Mouse (Mus musculus): ENCODE measurements around the gene Pam16.
"Not testable (repeated sequence)": the region's sequence is repeated elsewhere in the genome, so short reads cannot be mapped to it uniquely, and the experiment has no call there.

Pam16 gene

GRCm38 (mm10) chr16:4592909-4593875 is 31.6 kb downstream of the Pam16 start:
- peak in 1 of 2 experiments; percentile 50 for DNase-seq (ENCODE audit: low spot score in 2 of 2)

DNA sequence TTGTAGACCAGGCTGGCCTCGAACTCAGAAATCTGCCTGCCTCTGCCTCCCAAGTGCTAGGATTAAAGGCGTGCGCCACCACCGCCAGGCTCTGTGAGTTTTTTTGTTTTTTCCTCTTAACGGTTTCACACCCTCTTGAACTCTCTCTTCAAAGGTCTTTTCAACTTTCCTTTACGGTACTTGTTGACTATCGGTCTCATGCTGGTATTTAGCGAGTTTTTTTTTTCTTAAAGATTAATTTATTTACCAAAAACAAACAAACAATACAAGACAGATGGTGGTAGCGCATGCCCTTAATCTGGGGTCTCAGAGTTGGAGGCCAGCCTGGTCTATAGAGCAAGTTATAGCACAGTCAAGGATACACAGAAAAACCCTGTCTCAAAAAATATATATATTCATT is 34.6 kb downstream of the Pam16 start:
- no peak for DNase-seq (ENCODE audit: low spot score in 2 of 2)

DNA sequence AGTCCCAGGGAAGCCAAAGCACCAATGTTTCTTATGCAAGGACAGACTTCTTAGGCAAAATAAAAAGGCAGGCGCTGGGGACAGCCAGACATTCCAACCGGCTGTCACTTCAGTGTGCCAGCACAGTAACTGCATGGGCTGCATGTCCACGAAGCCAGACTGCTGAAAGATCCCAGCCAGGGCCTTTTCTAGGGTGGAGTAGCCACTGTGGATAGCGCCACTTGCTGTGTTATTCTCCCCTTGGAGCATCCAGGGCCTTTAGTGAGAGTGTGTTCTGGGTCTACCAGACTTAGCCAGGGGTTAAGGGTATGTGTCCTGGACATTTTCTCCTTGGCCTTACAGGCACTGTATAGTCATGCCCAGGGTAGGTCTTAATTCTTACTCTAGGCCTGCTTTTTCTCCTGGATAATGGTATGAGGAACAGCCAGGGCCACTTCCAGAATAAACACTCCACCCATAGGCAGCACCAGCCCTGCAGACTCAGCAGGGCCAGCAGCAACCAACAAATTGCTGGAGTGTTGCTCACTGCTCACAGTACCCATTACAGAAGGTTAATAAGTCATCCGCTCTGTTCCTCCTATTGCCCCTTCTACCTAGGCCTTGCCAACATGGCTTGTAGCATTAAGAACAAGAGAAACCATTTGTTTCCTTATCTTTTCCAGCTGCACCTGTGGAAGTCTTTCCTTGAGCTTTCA is 37.1 kb downstream of the Pam16 start:
- no peak for DNase-seq (ENCODE audit: low spot score in 2 of 2)

DNA sequence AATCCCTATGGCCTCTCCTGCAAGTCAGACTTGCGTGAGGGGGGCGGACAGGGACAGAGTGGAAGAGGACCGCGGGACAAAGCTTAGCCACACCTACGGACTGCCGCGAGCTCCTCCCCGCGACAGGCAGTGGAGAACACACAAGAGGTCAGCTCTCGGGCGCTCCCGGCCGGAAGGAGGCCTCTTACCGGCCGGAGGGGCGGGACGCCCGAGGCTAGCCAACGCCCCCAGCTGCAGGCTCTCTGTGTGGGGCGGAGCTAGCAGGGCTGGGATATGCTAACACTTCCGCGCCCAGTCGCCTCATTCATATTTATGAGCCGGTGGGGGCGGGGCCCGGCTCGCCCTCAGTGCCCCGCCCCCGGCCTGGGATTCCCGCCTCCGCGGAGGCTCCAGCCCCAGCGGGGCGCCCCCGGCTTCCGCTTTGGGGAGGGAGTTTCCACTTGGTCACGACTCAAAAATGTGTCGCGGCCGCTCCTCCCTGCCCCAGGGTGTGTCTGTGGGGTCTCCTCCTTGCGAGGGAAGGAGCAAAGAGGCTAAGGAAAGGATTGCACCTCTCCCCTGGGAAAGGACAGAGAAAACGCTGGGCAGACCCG is 38.2 kb downstream of the Pam16 start:
- DNase-seq (ENCODE audit: low spot score in 2 of 2), result peak; percentile 92 to 96

DNA sequence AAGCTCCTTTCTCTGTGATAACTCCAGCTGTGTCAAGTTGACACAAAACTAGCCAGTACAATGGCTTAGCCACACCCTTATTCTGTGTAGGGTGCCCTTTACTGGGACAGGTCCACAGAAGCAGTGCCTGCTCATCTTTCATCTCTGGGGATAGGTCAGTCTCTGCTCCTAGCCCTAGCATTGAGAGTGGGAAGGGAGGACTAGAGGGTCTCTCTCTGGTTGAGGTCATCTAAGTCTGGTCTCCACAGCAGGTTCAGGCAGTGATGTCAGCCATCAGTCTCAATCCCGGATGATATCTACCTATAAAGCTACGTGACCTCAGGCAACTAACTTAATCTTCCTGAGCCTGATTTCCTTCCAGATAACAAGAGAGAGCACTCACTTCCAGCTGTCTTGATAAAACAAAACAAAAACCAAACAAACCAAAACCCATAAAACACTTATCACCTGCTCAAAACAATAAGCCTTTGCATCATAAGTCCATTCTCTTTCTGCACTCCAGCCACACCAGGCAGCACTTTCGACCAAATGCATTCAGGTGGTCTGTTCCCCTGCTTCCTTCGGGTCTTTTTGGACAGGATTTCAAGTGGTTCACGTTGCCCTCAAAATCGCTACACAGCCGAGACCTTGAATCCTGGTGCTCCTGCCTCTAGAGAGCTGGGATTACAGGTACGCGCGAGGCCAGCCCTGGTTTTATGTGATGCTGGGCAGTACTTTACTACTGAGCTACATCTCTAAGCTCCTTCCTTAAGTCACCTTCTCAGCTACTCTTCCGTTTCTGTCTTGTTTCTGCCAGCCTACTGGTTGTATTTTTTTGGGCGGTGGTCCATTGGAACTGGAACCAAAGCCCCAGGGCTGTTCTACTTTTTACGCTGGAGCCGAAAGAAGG is 38.9 kb downstream of the Pam16 start:
- DNase-seq (ENCODE audit: low spot score in 2 of 2), result no peak

DNA sequence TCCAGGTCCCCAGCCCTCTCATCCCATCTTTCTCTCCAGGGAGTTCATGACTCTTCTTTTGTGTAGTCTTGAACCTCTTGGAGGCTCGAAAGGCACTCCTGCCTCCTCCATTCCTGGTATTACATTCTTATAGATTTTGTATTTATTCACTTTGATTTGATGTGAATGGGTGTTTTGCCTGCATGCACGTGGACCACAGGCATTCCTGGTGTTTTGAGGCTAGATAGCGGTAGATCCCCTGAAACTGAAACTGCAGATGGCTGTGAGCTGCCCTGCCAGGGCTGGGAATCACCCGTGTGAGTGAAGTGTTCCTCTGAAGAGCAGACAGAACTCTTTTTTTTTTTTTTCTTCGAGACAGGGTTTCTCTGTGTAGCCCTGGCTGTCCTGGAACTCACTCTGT is 40.4 kb downstream of the Pam16 start:
- DNase-seq (ENCODE audit: low spot score in 2 of 2), result no peak

GRCm38 (mm10) chr16:4583807-4584206 is 41.0 kb downstream of the Pam16 start:
- DNase-seq (ENCODE audit: low spot score in 2 of 2), result no peak

DNA sequence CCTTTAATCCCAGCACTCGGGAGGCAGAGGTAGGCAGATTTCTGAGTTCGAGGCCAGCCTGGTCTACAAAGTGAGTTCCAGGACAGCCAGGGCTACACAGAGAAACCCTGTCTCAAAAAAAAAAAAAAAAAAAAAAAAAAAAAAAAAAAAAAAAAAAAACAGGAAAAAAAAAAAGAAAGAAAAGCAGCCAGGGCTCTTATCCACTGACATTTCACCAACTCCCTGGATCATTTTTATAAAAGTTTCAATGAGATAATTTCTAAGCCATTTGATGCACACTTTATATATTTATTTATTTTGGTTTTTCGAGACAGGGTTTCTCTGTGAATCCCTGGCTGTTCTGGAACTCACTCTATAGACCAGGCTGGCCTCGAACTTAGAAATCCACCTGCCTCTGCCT is 43.6 kb downstream of the Pam16 start:
- not testable (repeated sequence) for DNase-seq (ENCODE audit: low spot score in 2 of 2)

DNA sequence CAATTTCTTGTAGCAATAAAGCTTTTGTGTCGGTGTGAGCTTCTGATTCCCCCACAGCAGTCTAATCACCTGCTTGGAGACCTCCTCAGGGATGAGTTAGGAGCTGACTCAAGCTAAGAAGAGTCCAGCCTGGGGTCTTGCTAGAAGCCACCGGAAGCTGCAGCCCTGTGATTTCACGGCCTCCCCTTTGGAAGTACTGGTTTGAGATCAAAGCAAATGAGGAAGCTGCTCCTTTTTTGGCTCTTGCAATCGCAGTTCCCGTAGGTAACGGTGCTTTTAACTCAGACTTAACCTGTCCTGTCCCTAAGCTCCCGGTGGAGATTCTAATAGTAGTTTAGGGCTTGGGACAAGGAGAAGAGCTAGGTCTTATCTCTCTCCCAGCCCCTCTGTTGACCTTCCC is 46.2 kb downstream of the Pam16 start:
- DNase-seq (ENCODE audit: low spot score in 2 of 2), result no peak

DNA sequence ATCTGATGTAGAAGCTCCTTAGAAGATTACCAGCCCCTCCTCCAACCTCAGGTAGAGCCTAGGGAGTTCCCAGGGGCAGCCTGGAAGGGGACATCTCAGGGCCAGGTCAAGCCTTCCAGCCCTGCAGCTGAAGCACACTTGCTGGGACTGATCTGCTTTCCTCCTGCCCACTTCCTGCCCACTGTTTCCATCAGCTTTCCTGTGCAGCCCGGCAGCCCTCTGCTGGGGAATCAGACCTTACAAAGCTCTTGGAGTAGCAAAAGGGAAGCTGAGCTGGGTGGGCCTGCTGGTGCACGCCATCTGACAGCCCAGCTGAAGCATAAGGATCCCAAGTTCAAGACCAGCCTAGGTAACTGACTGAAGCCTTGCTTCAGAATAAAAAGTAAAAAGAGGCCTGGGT is 47.9 kb downstream of the Pam16 start:
- no peak for DNase-seq (ENCODE audit: low spot score in 2 of 2)

GRCm38 (mm10) chr16:4576038-4576437 is 48.8 kb downstream of the Pam16 start:
- DNase-seq (ENCODE audit: low spot score in 2 of 2), result no peak

- DNase-seq (ENCODE audit: low spot score in 2 of 2), result no peak
Measured at GRCm38 (mm10) chr16:4570737-4571136, 54.1 kb downstream of the Pam16 start.

GRCm38 (mm10) chr16:4567912-4568311 is 56.9 kb downstream of the Pam16 start:
- peak; percentile 59 to 86 for DNase-seq (ENCODE audit: low spot score in 2 of 2)
